Mouse (Mus musculus): Measurements from ENCODE around the gene Smpdl3b. TPM values are rescaled to one million over a fixed set of nuclear protein-coding genes. Genes with fewer than 3 reads are reported as not detected.
"Not testable (repeated sequence)": the region's sequence is repeated elsewhere in the genome, so short reads cannot be mapped to it uniquely, and the experiment has no call there.

Smpdl3b gene
- total and polyA plus RNA-seq, 2 experiments = 0.34 to 0.65 TPM

DNA sequence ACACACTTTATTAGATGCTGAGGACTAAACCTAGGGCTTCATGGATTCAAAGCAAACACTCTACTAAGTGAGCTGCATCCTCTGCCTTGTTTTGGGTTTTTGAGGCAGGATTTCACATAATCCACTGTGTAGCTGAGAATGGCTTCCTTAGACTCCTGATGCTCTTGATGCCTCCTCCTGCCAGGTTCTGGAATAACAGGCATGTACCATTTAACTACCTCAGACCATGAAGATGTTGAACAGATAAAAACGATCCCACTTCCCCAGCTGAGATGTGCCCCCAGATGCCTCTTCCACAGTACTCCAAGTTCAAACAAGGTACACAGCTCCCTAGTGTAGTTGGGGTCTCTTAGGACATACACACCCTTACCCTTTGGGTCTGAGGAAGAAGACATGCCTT lies 40.4 kb upstream of the Smpdl3b start:
- H3K4me3 ChIP-seq (ENCODE audit: insufficient read depth, low read depth, low read length) = no peak overlapping the region
- no peak overlapping the region for H3K9ac ChIP-seq (ENCODE audit: low read depth, low read length)
- TF ChIP-seq CTCF (IDR thresholded peaks at IDR 0.05; ENCODE audit: low read depth, low read length) (no peak), POLR2A (IDR thresholded peaks at IDR 0.05; ENCODE audit: extremely low read depth, insufficient read depth, low read length) (no peak)
- H3K4me1 ChIP-seq (ENCODE audit: control insufficient read depth, insufficient read depth, low read length) = no peaks in the 10 kb centered on the region
- 71% methylated on average over 1 of the region's 1 CpGs for WGBS
- DNase-seq (ENCODE audit: extremely low read depth, low read depth, low spot score) = no peak
- H3K27me3 ChIP-seq (ENCODE audit: control insufficient read depth, insufficient read depth, low read length) = peaks cover 4% of the 10 kb centered on the region; the same call in 1 of the 2 replicates
- no peaks in the 10 kb centered on the region for H3K79me2 ChIP-seq (ENCODE audit: control insufficient read depth, insufficient read depth, low read length)
- H3K36me3 ChIP-seq (ENCODE audit: control insufficient read depth, insufficient read depth, low read length) = no peaks in the 10 kb centered on the region
- no peak overlapping the region for H3K27ac ChIP-seq (replicated peaks; ENCODE audit: insufficient read depth, low read depth, low read length)

DNA sequence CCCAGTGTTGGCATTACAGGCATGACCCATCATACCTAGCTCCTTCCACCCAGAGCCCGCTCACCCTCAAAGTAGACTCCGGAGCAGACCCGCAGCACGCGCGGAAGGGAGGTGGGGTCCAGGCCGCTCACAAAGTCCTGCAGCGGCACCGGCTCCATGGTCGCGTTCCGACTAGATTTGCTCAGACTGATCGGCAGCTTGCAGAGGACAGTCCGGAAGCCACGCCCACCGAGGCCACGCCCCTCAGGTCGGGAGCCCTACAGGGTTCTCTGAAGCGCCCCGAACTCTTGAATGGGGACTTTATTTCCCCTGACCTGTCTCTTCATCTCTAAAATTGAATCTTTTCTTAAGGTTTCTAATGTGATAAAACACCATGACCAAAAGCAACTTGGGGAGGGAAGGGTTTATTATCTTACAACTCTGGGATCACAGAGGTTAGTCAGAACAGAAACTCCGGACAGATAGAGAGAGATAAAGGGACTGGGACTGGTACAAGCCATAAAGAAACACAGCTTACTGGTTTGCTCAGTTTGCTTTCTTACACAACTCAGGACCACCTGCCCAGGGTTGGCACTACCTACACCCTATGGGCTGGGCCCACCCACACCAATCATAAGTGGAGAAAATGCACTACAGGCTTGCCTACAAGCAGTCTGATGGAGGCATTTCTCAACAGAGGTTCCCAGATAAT lies 39.3 kb upstream of the Smpdl3b start, which contains the start of gene Themis2:
Gene Themis2 (minus strand): TSS at position 192 of the 691 bp plus-strand sequence.
- Histone ChIP-seq H3K9ac (ENCODE audit: low read depth, low read length) (peak within 1 kb of the TSS; percentile 60), H3K36me3 (ENCODE audit: control insufficient read depth, insufficient read depth, low read length) (no peaks in the 10 kb centered on the region), H3K4me1 (ENCODE audit: control insufficient read depth, insufficient read depth, low read length) (no peaks in the 10 kb centered on the region), H3K79me2 (ENCODE audit: control insufficient read depth, insufficient read depth, low read length) (no peaks in the 10 kb centered on the region), H3K27me3 (ENCODE audit: control insufficient read depth, insufficient read depth, low read length) (peaks cover 4% of the 10 kb centered on the region; the same call in 1 of the 2 replicates), H3K4me3 (ENCODE audit: insufficient read depth, low read depth, low read length) (peak within 1 kb of the TSS; percentile 62), H3K27ac (replicated peaks; ENCODE audit: insufficient read depth, low read depth, low read length) (no peak within 1 kb of the TSS)
- 3% methylated on average over 21 of the region's 21 CpGs for WGBS
- TF ChIP-seq POLR2A (IDR thresholded peaks at IDR 0.05; ENCODE audit: extremely low read depth, insufficient read depth, low read length) = no peak
- no peak for TF ChIP-seq CTCF (IDR thresholded peaks at IDR 0.05; ENCODE audit: low read depth, low read length)
- peak; percentile 41 for DNase-seq (ENCODE audit: extremely low read depth, low read depth, low spot score)

DNA sequence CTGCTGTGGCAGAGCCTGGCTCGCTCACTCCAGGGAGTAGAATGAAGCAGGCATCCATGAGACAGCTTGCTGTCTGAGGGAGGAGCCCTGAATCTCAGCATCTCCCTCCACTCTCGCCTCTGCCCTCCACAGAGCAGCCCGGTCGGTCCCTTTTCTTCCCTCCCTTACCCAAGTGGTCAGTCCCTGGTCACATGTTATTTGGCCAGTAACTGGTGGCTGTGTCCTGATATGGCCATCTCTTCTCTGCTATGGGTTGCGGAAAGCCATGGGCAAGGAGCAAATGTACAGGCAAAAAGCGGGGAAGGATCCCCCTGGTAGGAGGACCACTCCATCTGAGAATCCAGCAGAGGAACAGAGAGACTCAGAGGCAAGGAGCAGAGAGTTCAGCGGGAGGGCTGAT lies 38.1 kb upstream of the Smpdl3b start:
- Histone ChIP-seq H3K27me3 (ENCODE audit: control insufficient read depth, insufficient read depth, low read length) (peaks cover 4% of the 10 kb centered on the region; the same call in 1 of the 2 replicates), H3K79me2 (ENCODE audit: control insufficient read depth, insufficient read depth, low read length) (no peaks in the 10 kb centered on the region), H3K36me3 (ENCODE audit: control insufficient read depth, insufficient read depth, low read length) (no peaks in the 10 kb centered on the region), H3K27ac (replicated peaks; ENCODE audit: insufficient read depth, low read depth, low read length) (peak overlapping the region; percentile 43), H3K4me3 (ENCODE audit: insufficient read depth, low read depth, low read length) (peak overlapping the region; percentile 0; the same call in 1 of the 2 replicates), H3K9ac (ENCODE audit: low read depth, low read length) (peak overlapping the region; percentile 24; the same call in 1 of the 2 replicates), H3K4me1 (ENCODE audit: control insufficient read depth, insufficient read depth, low read length) (no peaks in the 10 kb centered on the region)
- TF ChIP-seq POLR2A (IDR thresholded peaks at IDR 0.05; ENCODE audit: extremely low read depth, insufficient read depth, low read length) = no peak
- TF ChIP-seq CTCF (IDR thresholded peaks at IDR 0.05; ENCODE audit: low read depth, low read length) = no peak
- 80% methylated on average over 7 of the region's 7 CpGs for WGBS
- DNase-seq (ENCODE audit: extremely low read depth, low read depth, low spot score) = no peak

DNA sequence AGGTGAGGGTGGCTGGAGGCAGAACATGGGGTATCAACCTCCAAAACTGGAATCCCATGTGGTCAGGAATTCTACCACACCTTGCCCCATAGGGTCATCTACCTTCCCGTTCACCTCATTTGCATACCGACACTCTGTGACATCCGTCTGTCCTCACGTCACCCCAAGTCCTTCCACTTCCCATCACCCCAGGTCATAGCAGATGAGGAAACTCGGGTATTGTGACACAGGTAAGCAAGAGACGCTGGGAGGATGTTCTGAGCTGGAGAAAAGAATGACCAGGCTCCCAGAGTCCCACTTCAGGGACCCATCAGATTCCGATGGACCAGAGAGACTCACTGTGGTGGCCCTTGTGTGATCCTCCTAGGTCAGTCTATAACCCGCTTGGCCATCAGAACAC lies 37.7 kb upstream of the Smpdl3b start:
- H3K4me3 ChIP-seq (ENCODE audit: insufficient read depth, low read depth, low read length) = peak overlapping the region; percentile 38
- 59% methylated on average over 8 of the region's 8 CpGs for WGBS
- H3K9ac ChIP-seq (ENCODE audit: low read depth, low read length) = peak overlapping the region; percentile 24; the same call in 1 of the 2 replicates
- no peaks in the 10 kb centered on the region for H3K4me1 ChIP-seq (ENCODE audit: control insufficient read depth, insufficient read depth, low read length)
- no peaks in the 10 kb centered on the region for H3K79me2 ChIP-seq (ENCODE audit: control insufficient read depth, insufficient read depth, low read length)
- peak; percentile 26 for DNase-seq (ENCODE audit: extremely low read depth, low read depth, low spot score)
- peaks cover 4% of the 10 kb centered on the region; the same call in 1 of the 2 replicates for H3K27me3 ChIP-seq (ENCODE audit: control insufficient read depth, insufficient read depth, low read length)
- H3K27ac ChIP-seq (replicated peaks; ENCODE audit: insufficient read depth, low read depth, low read length) = peak overlapping the region; percentile 43
- H3K36me3 ChIP-seq (ENCODE audit: control insufficient read depth, insufficient read depth, low read length) = no peaks in the 10 kb centered on the region
- TF ChIP-seq POLR2A (IDR thresholded peaks at IDR 0.05; ENCODE audit: extremely low read depth, insufficient read depth, low read length) (no peak), CTCF (IDR thresholded peaks at IDR 0.05; ENCODE audit: low read depth, low read length) (no peak)

GRCm38 (mm10) chr4:132794028-132794427 lies 37.0 kb upstream of the Smpdl3b start:
- 53% methylated on average over 9 of the region's 9 CpGs for WGBS
- H3K4me1 ChIP-seq (ENCODE audit: control insufficient read depth, insufficient read depth, low read length) = no peaks in the 10 kb centered on the region
- DNase-seq (ENCODE audit: extremely low read depth, low read depth, low spot score) = peak; percentile 20
- no peaks in the 10 kb centered on the region for H3K79me2 ChIP-seq (ENCODE audit: control insufficient read depth, insufficient read depth, low read length)
- H3K27ac ChIP-seq (replicated peaks; ENCODE audit: insufficient read depth, low read depth, low read length) = 0 out of 2 replicates have a peak overlapping the region, but pooled peaks have one; percentile 6
- no peak overlapping the region for H3K9ac ChIP-seq (ENCODE audit: low read depth, low read length)
- no peaks in the 10 kb centered on the region for H3K36me3 ChIP-seq (ENCODE audit: control insufficient read depth, insufficient read depth, low read length)
- no peak overlapping the region for H3K4me3 ChIP-seq (ENCODE audit: insufficient read depth, low read depth, low read length)
- peaks cover 4% of the 10 kb centered on the region; the same call in 1 of the 2 replicates for H3K27me3 ChIP-seq (ENCODE audit: control insufficient read depth, insufficient read depth, low read length)
- TF ChIP-seq POLR2A (IDR thresholded peaks at IDR 0.05; ENCODE audit: extremely low read depth, insufficient read depth, low read length) (no peak), CTCF (IDR thresholded peaks at IDR 0.05; ENCODE audit: low read depth, low read length) (no peak)

DNA sequence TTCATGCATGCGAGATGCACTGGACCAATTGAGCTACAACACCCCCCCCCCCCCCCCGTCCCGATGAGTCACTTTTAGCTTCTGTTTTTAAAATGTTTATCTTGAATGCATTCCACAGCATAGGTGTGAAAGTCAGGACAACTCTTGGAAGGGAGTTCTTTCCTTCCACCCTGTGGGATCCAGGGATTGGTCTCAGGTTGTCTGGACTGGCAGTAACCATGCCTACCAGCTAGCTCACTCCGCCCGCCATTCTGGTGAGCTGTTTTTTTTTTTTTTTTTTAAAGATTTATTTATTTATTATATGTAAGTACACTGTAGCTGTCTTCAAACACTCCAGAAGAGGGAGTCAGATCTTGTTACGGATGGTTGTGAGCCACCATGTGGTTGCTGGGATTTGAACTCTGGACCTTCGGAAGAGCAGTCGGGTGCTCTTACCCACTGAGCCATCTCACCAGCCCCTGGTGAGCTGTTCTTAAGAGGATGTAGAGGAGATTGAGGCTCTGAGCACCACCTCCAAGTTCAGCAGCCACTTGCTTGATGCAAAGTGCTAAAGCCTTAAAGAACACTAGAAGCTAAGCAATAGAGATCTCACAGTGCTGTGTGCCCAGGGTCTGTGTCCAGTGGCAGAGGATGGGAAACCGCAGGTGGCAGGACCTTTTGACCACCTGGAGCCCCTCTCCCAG lies 36.4 kb upstream of the Smpdl3b start:
- H3K27ac ChIP-seq (replicated peaks; ENCODE audit: insufficient read depth, low read depth, low read length) = 0 out of 2 replicates have a peak overlapping the region, but pooled peaks have one; percentile 6
- H3K4me3 ChIP-seq (ENCODE audit: insufficient read depth, low read depth, low read length) = not testable (repeated sequence)
- whole genome bisulfite sequencing = 89% methylated on average over 8 of the region's 9 CpGs

More for the DNA sequence above, 36.4 kb upstream of the Smpdl3b start:
- H3K79me2 ChIP-seq (ENCODE audit: control insufficient read depth, insufficient read depth, low read length); DNase-seq (ENCODE audit: extremely low read depth, low read depth, low spot score); H3K4me1 ChIP-seq (ENCODE audit: control insufficient read depth, insufficient read depth, low read length); H3K27me3 ChIP-seq (ENCODE audit: control insufficient read depth, insufficient read depth, low read length); H3K36me3 ChIP-seq (ENCODE audit: control insufficient read depth, insufficient read depth, low read length); H3K9ac ChIP-seq (ENCODE audit: low read depth, low read length): not testable (repeated sequence)
